Mouse (Mus musculus) small intestine, adult 2 months (tissue): ENCODE data around the gene Zfp719.

Experiments
- CTCF ChIP-seq: fragments of 200-500 bp; IDR thresholded peaks from 2 replicates; pipeline ENCODE4 v1.5.1; 2012; ENCODE audit warnings: low read depth, mild to moderate bottlenecking, control low read depth, inconsistent platforms, low read length, moderate library complexity, mixed read lengths; ENCODE audit not compliant: insufficient replicate concordance, insufficient read length; ENCODE audit errors: extremely low read depth
- POLR2A ChIP-seq: fragments of 200-500 bp; IDR thresholded peaks from 2 replicates; pipeline ENCODE4 v1.6.1; 2012; ENCODE audit warnings: low read depth, mild to moderate bottlenecking, control low read depth, inconsistent platforms, low read length, moderate library complexity

- no peak for TF ChIP-seq CTCF
- TF ChIP-seq POLR2A, result no peak
These were observed 44.4 kb downstream of the Zfp719 start for GRCm38 (mm10) chr7:43623819-43624218.
